7 mouse cellular contexts compared by ENCODE assay signal in the genomic region with DNA sequence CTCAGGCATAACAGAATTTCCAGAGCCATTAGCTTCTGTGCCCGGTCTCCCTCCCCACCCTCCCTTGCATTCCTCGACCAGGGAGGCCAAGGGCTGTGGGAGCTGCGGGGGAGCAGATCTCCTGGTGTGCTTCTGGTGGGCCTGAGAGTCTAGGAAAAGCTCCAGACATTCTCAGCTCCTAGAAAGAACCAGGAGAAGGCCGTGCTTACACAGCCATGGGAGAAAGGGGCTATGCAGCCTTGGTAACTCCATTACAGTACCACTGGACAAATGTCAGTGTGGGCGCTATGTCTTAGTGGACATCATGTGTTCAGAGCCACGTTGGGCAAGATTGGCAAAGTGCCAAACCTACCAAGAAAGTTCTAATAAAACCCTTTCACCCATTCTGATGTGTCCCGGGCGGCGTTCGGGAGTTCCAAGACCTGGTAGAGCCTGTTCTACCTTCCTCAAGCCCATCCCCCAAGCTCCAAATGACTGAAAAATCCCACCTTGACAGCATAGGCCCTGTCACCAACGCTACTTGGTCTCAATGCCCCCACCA. TPM values are rescaled to one million over a fixed set of nuclear protein-coding genes. Genes with fewer than 3 reads are reported as not detected.
A peak's percentile ranks its signal among the peaks of the same experiment; 100 is the strongest.
DNase-seq lines count a peak whose midpoint lies in the region; ATAC-seq and TF ChIP-seq lines count a peak whose summit lies in the region.

No protein-coding gene starts in this region.

- peak overlapping the region; percentile 63 for H3K4me3 ChIP-seq in ES-Bruce4 (ENCODE audit: low read depth, low read length)
- H3K4me3 ChIP-seq in forebrain, postnatal 0 days (ENCODE audit: low read depth, low read length) = peak overlapping the region; percentile 63

- ATAC-seq in forebrain, postnatal 0 days = no peak

- TF ChIP-seq CTCF in ES-Bruce4 (IDR thresholded peaks at IDR 0.05; ENCODE audit: low read depth, low read length) = no peak
- no peak for TF ChIP-seq CTCF in forebrain, postnatal 0 days (IDR thresholded peaks at IDR 0.05; ENCODE audit: low read depth)

- TF ChIP-seq EP300 in ES-Bruce4 (IDR thresholded peaks at IDR 0.05; ENCODE audit: insufficient read depth, low read depth, low read length) = no peak

- peak overlapping the region; percentile 43 for H3K9ac ChIP-seq in ES-Bruce4 (ENCODE audit: low read depth, poor library complexity, severe bottlenecking)
- peak overlapping the region; percentile 67 for H3K9ac ChIP-seq in forebrain, postnatal 0 days

- peaks cover 6% of the 10 kb centered on the region for H3K4me1 ChIP-seq in ES-Bruce4 (ENCODE audit: control insufficient read depth, insufficient read depth, low read length)
- H3K4me1 ChIP-seq in forebrain, postnatal 0 days (ENCODE audit: insufficient read depth) = peaks cover 17% of the 10 kb centered on the region

- H3K4me2 ChIP-seq in forebrain, postnatal 0 days (ENCODE audit: low read depth) = peak overlapping the region; percentile 96

- DNase-seq in NIH3T3 (ENCODE audit: low read depth) = peak; percentile 79
- DNase-seq in forebrain, postnatal 0 days = no peak
- DNase-seq in kidney, adult 9 months = peak; percentile 64
- peak; percentile 59 for DNase-seq in lung, postnatal 14 days
- DNase-seq in right cerebral cortex, postnatal 36 days (ENCODE audit: low spot score in 2 of 2) = no peak
- no peak for DNase-seq in ovary, postnatal 36 days (ENCODE audit: low spot score)

- no peaks in the 10 kb centered on the region for H3K27me3 ChIP-seq in ES-Bruce4 (ENCODE audit: control insufficient read depth, insufficient read depth, low read length, poor library complexity, severe bottlenecking)
- H3K27me3 ChIP-seq in forebrain, postnatal 0 days (ENCODE audit: insufficient read depth, low read length) = no peaks in the 10 kb centered on the region; the same call in 1 of the 2 replicates

- no peak overlapping the region for H3K27ac ChIP-seq in ES-Bruce4 (ENCODE audit: insufficient read depth, low read length)
- no peak overlapping the region for H3K27ac ChIP-seq in forebrain, postnatal 0 days (ENCODE audit: low read depth, low read length)

- no peaks in the 10 kb centered on the region for H3K36me3 ChIP-seq in ES-Bruce4 (ENCODE audit: control insufficient read depth, insufficient read depth, low read length, poor library complexity, severe bottlenecking)
- H3K36me3 ChIP-seq in forebrain, postnatal 0 days (ENCODE audit: insufficient read depth) = no peaks in the 10 kb centered on the region

- WGBS in forebrain, postnatal 0 days = 16% methylated on average over 11 of the region's 11 CpGs

- no peak for TF ChIP-seq POLR2A in ES-Bruce4 (IDR thresholded peaks at IDR 0.05; ENCODE audit: insufficient read depth, low read length)

- H3K9me3 ChIP-seq in ES-Bruce4 (replicated peaks; ENCODE audit: control insufficient read depth, insufficient read depth, low read length, poor library complexity, severe bottlenecking) = no peaks in the 10 kb centered on the region
- H3K9me3 ChIP-seq in forebrain, postnatal 0 days (ENCODE audit: low read length) = no peaks in the 10 kb centered on the region

RNA-seq across cellular contexts. Expression of a gene that starts 7.7 kb away (rescaled TPM):
- 30.0 and 37.2 TPM in 2 replicates for polyA plus RNA-seq in ES-Bruce4 (2011; ENCODE audit: insufficient read depth, insufficient read length, low read depth, missing spikeins)
- total RNA-seq in forebrain, postnatal 0 days (2014; rRNA removed) = 49.4 and 71.3 TPM in 2 replicates
- 51.4 and 52.9 TPM in 2 replicates for polyA plus RNA-seq in forebrain, postnatal 0 days (2015; fragmentation: Nextera tagmentation; extraction: Ambion mirVana)

RNA-seq across cellular contexts. Expression of a gene that starts 30.1 kb away (rescaled TPM):
- 42.3 and 43.4 TPM in 2 replicates for polyA plus RNA-seq in ES-Bruce4 (2011; ENCODE audit: insufficient read depth, insufficient read length, low read depth, missing spikeins)
- total RNA-seq in forebrain, postnatal 0 days (2014; rRNA removed) = 64.5 and 71.9 TPM in 2 replicates
- polyA plus RNA-seq in forebrain, postnatal 0 days (2015; fragmentation: Nextera tagmentation; extraction: Ambion mirVana) = 16.2 and 20.5 TPM in 2 replicates

RNA-seq across cellular contexts. Expression of a gene that starts 41.1 kb away (rescaled TPM):
- 2.3 and 4.0 TPM in 2 replicates for polyA plus RNA-seq in ES-Bruce4 (2011; ENCODE audit: insufficient read depth, insufficient read length, low read depth, missing spikeins)
- 31.5 and 33.0 TPM in 2 replicates for total RNA-seq in forebrain, postnatal 0 days (2014; rRNA removed)
- polyA plus RNA-seq in forebrain, postnatal 0 days (2015; fragmentation: Nextera tagmentation; extraction: Ambion mirVana) = 19.1 and 25.8 TPM in 2 replicates

RNA-seq across cellular contexts. Expression of a gene that starts 46.0 kb away (rescaled TPM):
- polyA plus RNA-seq in ES-Bruce4 (2011; ENCODE audit: insufficient read depth, insufficient read length, low read depth, missing spikeins) = 33.2 and 35.1 TPM in 2 replicates
- total RNA-seq in forebrain, postnatal 0 days (2014; rRNA removed) = not detected in 2 replicates
- polyA plus RNA-seq in forebrain, postnatal 0 days (2015; fragmentation: Nextera tagmentation; extraction: Ambion mirVana) = 0.33 TPM in 1 of 2 replicates, not detected in the other

RNA-seq across cellular contexts. Expression of a gene that starts 50.8 kb away (rescaled TPM):
- polyA plus RNA-seq in ES-Bruce4 (2011; ENCODE audit: insufficient read depth, insufficient read length, low read depth, missing spikeins) = 138 and 151 TPM in 2 replicates
- 52.2 and 55.5 TPM in 2 replicates for total RNA-seq in forebrain, postnatal 0 days (2014; rRNA removed)
- polyA plus RNA-seq in forebrain, postnatal 0 days (2015; fragmentation: Nextera tagmentation; extraction: Ambion mirVana) = 186 and 202 TPM in 2 replicates

Comparison
In these comparisons a context has a peak if more than half of its experiments do, and no peak if none do; other contexts are left out.
1. DNase-seq: peak in NIH3T3 (single experiment), kidney, adult 9 months (single experiment) and lung, postnatal 14 days (single experiment); none in forebrain, postnatal 0 days (single experiment), right cerebral cortex, postnatal 36 days (0 of 2) and ovary, postnatal 36 days (single experiment).